Mouse (Mus musculus) forebrain, embryonic 15.5 days (tissue): ENCODE results near the gene Tmc3. TPM values are rescaled to one million over a fixed set of nuclear protein-coding genes. Genes with fewer than 3 reads are reported as not detected.

Experiments
- ATAC-seq: fragments of 200-750 bp; cut with Nextera tagmentation; replicated peaks from 2 replicates; pipeline ENCODE4 v1.8.0; 2017; ENCODE audit warnings: mild to moderate bottlenecking, moderate TSS enrichment, moderate library complexity
- H3K27ac ChIP-seq: fragments of 300-500 bp; sonication (generic); replicated peaks from 2 replicates; pipeline ENCODE4 v1.5.1; 2015; ENCODE audit warnings: mild to moderate bottlenecking, inconsistent platforms
- H3K27me3 ChIP-seq: fragments of 300-500 bp; sonication (generic); 2 replicates; pipeline ENCODE4 v1.6.1; 2015; ENCODE audit warnings: inconsistent platforms
- H3K36me3 ChIP-seq: fragments of 300-500 bp; sonication (generic); 2 replicates; pipeline ENCODE4 v1.6.1; 2015; ENCODE audit warnings: mild to moderate bottlenecking, inconsistent platforms
- H3K4me1 ChIP-seq: fragments of 300-500 bp; sonication (generic); 2 replicates; pipeline ENCODE4 v1.6.1; 2015; ENCODE audit warnings: inconsistent platforms
- H3K4me2 ChIP-seq: fragments of 300-500 bp; sonication (generic); replicated peaks from 2 replicates; pipeline ENCODE4 v1.6.1; 2015; ENCODE audit warnings: mild to moderate bottlenecking, inconsistent platforms
- H3K4me3 ChIP-seq: fragments of 300-500 bp; sonication (generic); 2 replicates; pipeline ENCODE4 v1.5.1; 2015; ENCODE audit warnings: mild to moderate bottlenecking, inconsistent platforms
- H3K9ac ChIP-seq: fragments of 300-500 bp; sonication (generic); replicated peaks from 2 replicates; pipeline ENCODE4 v1.6.1; 2015; ENCODE audit warnings: mild to moderate bottlenecking, inconsistent platforms
- H3K9me3 ChIP-seq: fragments of 300-500 bp; sonication (generic); 2 replicates; pipeline ENCODE4 v1.6.1; 2016; ENCODE audit warnings: inconsistent platforms
- WGBS: fragments of 180-500 bp; shearing (Covaris S2); methylation state at CpG from one replicate; pipeline ENCODE4 v1.1.7; 2015; ENCODE audit warnings: mixed read lengths; 5-methylcytosine and 5-hydroxymethylcytosine counted together
- polyA plus RNA-seq: library from polyadenylated mRNA; unstranded; fragments of >200 nt; fragmentation: Nextera tagmentation; extraction: Ambion mirVana; gene quantifications from 2 replicates; pipeline ENCODE4 v1.2.1, GENCODE M21; 2015

Gene Tmc3
- polyA plus RNA-seq, 1 experiment from 2014 or later = 0.28 TPM

- 85% methylated on average over 2 of the region's 2 CpGs for WGBS
- no peak overlapping the region for H3K4me2 ChIP-seq
- no peaks in the 10 kb centered on the region for H3K4me1 ChIP-seq
- no peaks in the 10 kb centered on the region for H3K27me3 ChIP-seq
- no peaks in the 10 kb centered on the region for H3K36me3 ChIP-seq
- no peak overlapping the region for H3K27ac ChIP-seq
- H3K9ac ChIP-seq = no peak overlapping the region
- no peak overlapping the region for H3K4me3 ChIP-seq
- no peaks in the 10 kb centered on the region for H3K9me3 ChIP-seq
- no peak for ATAC-seq
Observed at GRCm38 (mm10) chr7:83644761-83645160, 60.0 kb downstream of the Tmc3 start.

GRCm38 (mm10) chr7:83645476-83645875 lies 60.7 kb downstream of the Tmc3 start:
- no peaks in the 10 kb centered on the region for H3K9me3 ChIP-seq
- no peak for ATAC-seq
- WGBS = 85% methylated on average over 5 of the region's 5 CpGs

GRCm38 (mm10) chr7:83648807-83649206 lies 64.1 kb downstream of the Tmc3 start:
- WGBS = 78% methylated on average over 7 of the region's 7 CpGs
- no peak overlapping the region for H3K9ac ChIP-seq
- no peaks in the 10 kb centered on the region for H3K36me3 ChIP-seq
- no peak overlapping the region for H3K4me2 ChIP-seq
- no peaks in the 10 kb centered on the region for H3K9me3 ChIP-seq
- H3K4me3 ChIP-seq = no peak overlapping the region
- ATAC-seq = no peak
- H3K4me1 ChIP-seq = no peaks in the 10 kb centered on the region
- no peaks in the 10 kb centered on the region for H3K27me3 ChIP-seq
- H3K27ac ChIP-seq = no peak overlapping the region

More at GRCm38 (mm10) chr7:83645476-83645875, 60.7 kb downstream of the Tmc3 start:
- Histone ChIP-seq H3K4me3 (no peak overlapping the region), H3K9ac (no peak overlapping the region), H3K36me3 (no peaks in the 10 kb centered on the region), H3K27me3 (no peaks in the 10 kb centered on the region), H3K4me2 (no peak overlapping the region), H3K27ac (no peak overlapping the region), H3K4me1 (no peaks in the 10 kb centered on the region)

GRCm38 (mm10) chr7:83650638-83651037 lies 65.9 kb downstream of the Tmc3 start:
- H3K36me3 ChIP-seq = no peaks in the 10 kb centered on the region
- no peak for ATAC-seq
- H3K4me2 ChIP-seq = no peak overlapping the region
- no peaks in the 10 kb centered on the region for H3K27me3 ChIP-seq
- H3K4me3 ChIP-seq = no peak overlapping the region
- no peaks in the 10 kb centered on the region for H3K9me3 ChIP-seq
- H3K9ac ChIP-seq = no peak overlapping the region
- no peaks in the 10 kb centered on the region for H3K4me1 ChIP-seq
- WGBS = 93% methylated on average over 5 of the region's 5 CpGs
- no peak overlapping the region for H3K27ac ChIP-seq

GRCm38 (mm10) chr7:83652498-83652897 lies 67.8 kb downstream of the Tmc3 start:
- H3K4me3 ChIP-seq = no peak overlapping the region
- WGBS = 79% methylated on average over 5 of the region's 5 CpGs
- H3K9ac ChIP-seq = no peak overlapping the region
- H3K4me2 ChIP-seq = no peak overlapping the region
- no peak overlapping the region for H3K27ac ChIP-seq
- ATAC-seq = no peak
- no peaks in the 10 kb centered on the region for H3K9me3 ChIP-seq
- no peaks in the 10 kb centered on the region for H3K27me3 ChIP-seq
- H3K4me1 ChIP-seq = no peaks in the 10 kb centered on the region
- no peaks in the 10 kb centered on the region for H3K36me3 ChIP-seq

- Histone ChIP-seq H3K27ac (no peak overlapping the region), H3K9ac (no peak overlapping the region), H3K4me1 (no peaks in the 10 kb centered on the region), H3K36me3 (no peaks in the 10 kb centered on the region), H3K9me3 (no peaks in the 10 kb centered on the region), H3K27me3 (no peaks in the 10 kb centered on the region), H3K4me3 (no peak overlapping the region), H3K4me2 (no peak overlapping the region)
- no peak for ATAC-seq
- 95% methylated on average over 2 of the region's 2 CpGs for WGBS
Observed at GRCm38 (mm10) chr7:83653605-83654051, 68.9 kb downstream of the Tmc3 start.

GRCm38 (mm10) chr7:83654196-83654595 lies 69.5 kb downstream of the Tmc3 start:
- Histone ChIP-seq H3K4me3 (no peak overlapping the region), H3K27ac (no peak overlapping the region), H3K9me3 (no peaks in the 10 kb centered on the region), H3K4me2 (no peak overlapping the region), H3K9ac (no peak overlapping the region), H3K27me3 (no peaks in the 10 kb centered on the region), H3K36me3 (no peaks in the 10 kb centered on the region), H3K4me1 (no peaks in the 10 kb centered on the region)
- WGBS = 89% methylated on average over 2 of the region's 2 CpGs
- no peak for ATAC-seq

GRCm38 (mm10) chr7:83654938-83655630 lies 70.4 kb downstream of the Tmc3 start:
- H3K4me2 ChIP-seq = no peak overlapping the region
- no peaks in the 10 kb centered on the region for H3K4me1 ChIP-seq
- no peak overlapping the region for H3K4me3 ChIP-seq
- H3K27ac ChIP-seq = no peak overlapping the region
- WGBS = 72% methylated on average over 5 of the region's 5 CpGs
- H3K9me3 ChIP-seq = no peaks in the 10 kb centered on the region
- no peak for ATAC-seq
- no peaks in the 10 kb centered on the region for H3K27me3 ChIP-seq
- H3K9ac ChIP-seq = no peak overlapping the region
- no peaks in the 10 kb centered on the region for H3K36me3 ChIP-seq

- WGBS = 54% methylated on average over 1 of the region's 1 CpGs
- no peaks in the 10 kb centered on the region for H3K4me1 ChIP-seq
- no peaks in the 10 kb centered on the region for H3K36me3 ChIP-seq
- H3K9me3 ChIP-seq = no peaks in the 10 kb centered on the region
- H3K27ac ChIP-seq = no peak overlapping the region
- no peak overlapping the region for H3K4me2 ChIP-seq
- no peak overlapping the region for H3K9ac ChIP-seq
- no peak overlapping the region for H3K4me3 ChIP-seq
- ATAC-seq = no peak
- no peaks in the 10 kb centered on the region for H3K27me3 ChIP-seq
Observed at GRCm38 (mm10) chr7:83658716-83659115, 74.0 kb downstream of the Tmc3 start.

GRCm38 (mm10) chr7:83659159-83660065 lies 74.7 kb downstream of the Tmc3 start:
- H3K27me3 ChIP-seq = no peaks in the 10 kb centered on the region
- H3K36me3 ChIP-seq = no peaks in the 10 kb centered on the region
- no peaks in the 10 kb centered on the region for H3K4me1 ChIP-seq
- H3K4me3 ChIP-seq = no peak overlapping the region
- no peak for ATAC-seq
- H3K9me3 ChIP-seq = no peaks in the 10 kb centered on the region
- H3K9ac ChIP-seq = no peak overlapping the region
- H3K4me2 ChIP-seq = no peak overlapping the region
- no peak overlapping the region for H3K27ac ChIP-seq
- 84% methylated on average over 9 of the region's 9 CpGs for WGBS

- no peak for ATAC-seq
- no peak overlapping the region for H3K27ac ChIP-seq
- H3K27me3 ChIP-seq = no peaks in the 10 kb centered on the region
- no peaks in the 10 kb centered on the region for H3K36me3 ChIP-seq
- H3K9me3 ChIP-seq = no peaks in the 10 kb centered on the region
- H3K4me2 ChIP-seq = no peak overlapping the region
- H3K4me3 ChIP-seq = no peak overlapping the region
- no peaks in the 10 kb centered on the region for H3K4me1 ChIP-seq
- H3K9ac ChIP-seq = no peak overlapping the region
- WGBS = 92% methylated on average over 11 of the region's 11 CpGs
Observed at GRCm38 (mm10) chr7:83660273-83660691, 75.6 kb downstream of the Tmc3 start.

- H3K27ac ChIP-seq = no peak overlapping the region
- H3K9me3 ChIP-seq = no peaks in the 10 kb centered on the region
- no peaks in the 10 kb centered on the region for H3K27me3 ChIP-seq
- no peaks in the 10 kb centered on the region for H3K4me1 ChIP-seq
- H3K36me3 ChIP-seq = no peaks in the 10 kb centered on the region
- ATAC-seq = no peak
- no peak overlapping the region for H3K4me2 ChIP-seq
- WGBS = 89% methylated on average over 10 of the region's 10 CpGs
- H3K9ac ChIP-seq = no peak overlapping the region
- no peak overlapping the region for H3K4me3 ChIP-seq
Observed at GRCm38 (mm10) chr7:83661031-83661430, 76.3 kb downstream of the Tmc3 start.
